Mouse (Mus musculus) bone marrow macrophage, adult 2 months (primary cell): ENCODE data around the gene Ppp1r16b.

Experiments
- CTCF ChIP-seq: IDR thresholded peaks from 2 replicates; pipeline ENCODE4 v1.5.1; 2012; ENCODE audit warnings: low read depth, mild to moderate bottlenecking, low read length, moderate library complexity
- POLR2A ChIP-seq: IDR thresholded peaks from 2 replicates; pipeline ENCODE4 v1.6.1; 2012; ENCODE audit warnings: mild to moderate bottlenecking, low read depth, low read length, borderline replicate concordance

GRCm38 (mm10) chr2:158625697-158626096 is 39.5 kb upstream of the Ppp1r16b start:
- TF ChIP-seq CTCF (no peak), POLR2A (no peak)
